Mouse (Mus musculus) hindbrain, embryonic 11.5 days (tissue): ENCODE results near the gene Gm17535. TPM values are rescaled to one million over a fixed set of nuclear protein-coding genes. Genes with fewer than 3 reads are reported as not detected.
A peak's percentile ranks its signal among the peaks of the same experiment; 100 is the strongest.
"Not testable (repeated sequence)": the region's sequence is repeated elsewhere in the genome, so short reads cannot be mapped to it uniquely, and the experiment has no call there.

ENCODE experiments used
- ATAC-seq: fragments of 200-750 bp; cut with Nextera tagmentation; 2 replicates; pipeline ENCODE4 v1.8.0; 2017; ENCODE audit warnings: mild to moderate bottlenecking, moderate TSS enrichment, moderate library complexity; ENCODE audit not compliant: low FRiP score
- DNase-seq: peaks from one replicate; pipeline ENCODE4 v3.0.0-alpha.2; 2015; ENCODE audit warnings: low spot score
- H3K27ac ChIP-seq: fragments of 300-500 bp; sonication (generic); 2 replicates; pipeline ENCODE4 v1.5.1; 2014; ENCODE audit warnings: mild to moderate bottlenecking, low read depth, low read length
- H3K27me3 ChIP-seq: fragments of 300-500 bp; sonication (generic); 2 replicates; pipeline ENCODE4 v1.6.1; 2014; ENCODE audit warnings: mild to moderate bottlenecking, low read length, moderate library complexity, mixed read lengths; ENCODE audit not compliant: control insufficient read depth, insufficient read depth
- H3K36me3 ChIP-seq: fragments of 300-500 bp; sonication (generic); 2 replicates; pipeline ENCODE4 v1.6.1; 2014; ENCODE audit warnings: mild to moderate bottlenecking, low read length, moderate library complexity, mixed read lengths; ENCODE audit not compliant: control insufficient read depth, insufficient read depth
- H3K4me1 ChIP-seq: fragments of 300-500 bp; sonication (generic); replicated peaks from 2 replicates; pipeline ENCODE4 v1.6.1; 2014; ENCODE audit warnings: low read length, mixed read lengths; ENCODE audit not compliant: control insufficient read depth, insufficient read depth
- H3K4me2 ChIP-seq: fragments of 300-500 bp; sonication (generic); replicated peaks from 2 replicates; pipeline ENCODE4 v1.6.1; 2014; ENCODE audit warnings: mild to moderate bottlenecking, low read depth, low read length
- H3K4me3 ChIP-seq: fragments of 300-500 bp; sonication (generic); 2 replicates; pipeline ENCODE4 v1.5.1; 2014; ENCODE audit warnings: low read depth, low read length
- H3K9ac ChIP-seq: fragments of 300-500 bp; sonication (generic); 2 replicates; pipeline ENCODE4 v1.6.1; 2014; ENCODE audit warnings: low read depth, low read length
- H3K9me3 ChIP-seq: fragments of 300-500 bp; sonication (generic); 2 replicates; pipeline ENCODE4 v1.6.1; 2016; ENCODE audit warnings: low read length; ENCODE audit not compliant: control insufficient read depth
- WGBS: fragments of 180-500 bp; shearing (Covaris S2); extraction: QIAGEN DNeasy Blood & Tissue Kit; methylation state at CpG from one replicate; pipeline ENCODE4 v1.1.7; 2014; 5-methylcytosine and 5-hydroxymethylcytosine counted together
- polyA plus RNA-seq: library from polyadenylated mRNA; unstranded; fragments of >200 nt; fragmentation: Nextera tagmentation; extraction: Ambion mirVana; gene quantifications from 2 replicates; pipeline ENCODE4 v1.2.1, GENCODE M21; 2014

The Gm17535 gene
- polyA plus RNA-seq, result not detected in 2 replicates

- H3K4me2 ChIP-seq, H3K4me3 ChIP-seq, H3K9me3 ChIP-seq, H3K4me1 ChIP-seq, DNase-seq, H3K9ac ChIP-seq, ATAC-seq, H3K36me3 ChIP-seq, H3K27ac ChIP-seq, H3K27me3 ChIP-seq: not testable (repeated sequence)
- no CpG with 5 or more reads among the region's 8 CpGs for WGBS
Measured at GRCm38 (mm10) chr9:3034299-3034698, at the start of gene Gm17535. Gene Gm17535 (plus strand): TSS chr9:3034599.

- ATAC-seq, H3K4me2 ChIP-seq, H3K27ac ChIP-seq, H3K4me1 ChIP-seq, H3K9me3 ChIP-seq, H3K9ac ChIP-seq, H3K27me3 ChIP-seq, H3K36me3 ChIP-seq, H3K4me3 ChIP-seq: not testable (repeated sequence)
- WGBS, result 66% methylated on average over 12 of the region's 12 CpGs
- DNase-seq, result peak; percentile 58
Measured at GRCm38 (mm10) chr9:3000445-3000972, 33.9 kb upstream of the Gm17535 start, which contains the start of gene Gm10722. Gene Gm10722 (plus strand): TSS chr9:3000922.

- H3K4me3 ChIP-seq, ATAC-seq, H3K4me1 ChIP-seq, H3K36me3 ChIP-seq, H3K27me3 ChIP-seq, H3K9ac ChIP-seq, H3K9me3 ChIP-seq, H3K4me2 ChIP-seq, DNase-seq, H3K27ac ChIP-seq: not testable (repeated sequence)
- 67% methylated on average over 8 of the region's 8 CpGs for WGBS
Measured at GRCm38 (mm10) chr9:3001006-3001405, 33.4 kb upstream of the Gm17535 start.

DNA sequence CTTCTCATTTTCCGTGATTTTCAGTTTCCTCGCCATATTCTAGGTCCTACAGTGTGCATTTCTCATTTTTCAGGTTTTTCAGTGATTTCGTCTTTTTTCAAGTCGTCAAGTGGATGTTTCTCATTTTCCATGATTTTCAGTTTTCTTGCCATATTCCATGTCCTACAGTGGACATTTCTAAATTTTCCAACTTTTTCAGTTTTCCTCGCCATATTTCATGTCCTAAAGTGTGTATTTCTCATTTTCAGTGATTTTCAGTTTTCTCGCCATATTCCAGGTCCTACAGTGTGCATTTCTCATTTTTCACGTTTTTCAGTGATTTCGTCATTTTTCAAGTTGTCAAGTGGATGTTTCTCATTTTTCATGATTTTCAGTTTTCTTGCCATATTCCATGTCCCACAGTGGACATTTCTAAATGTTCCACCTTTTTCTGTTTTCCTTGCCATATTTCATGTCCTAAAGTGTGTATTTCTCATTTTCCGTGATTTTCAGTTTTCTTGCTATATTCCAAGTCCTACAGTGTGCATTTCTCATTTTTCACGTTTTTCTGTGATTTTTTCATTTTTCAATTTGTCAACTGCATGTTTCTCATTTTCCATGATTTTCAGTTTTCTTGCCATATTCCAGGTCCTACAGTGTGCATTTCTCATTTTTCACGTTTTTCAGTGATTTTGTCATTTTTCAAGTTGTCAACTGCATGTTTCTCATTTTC is 32.3 kb upstream of the Gm17535 start:
- H3K27me3 ChIP-seq, H3K27ac ChIP-seq, H3K36me3 ChIP-seq, H3K9me3 ChIP-seq, H3K4me1 ChIP-seq, H3K4me3 ChIP-seq, H3K9ac ChIP-seq, H3K4me2 ChIP-seq: not testable (repeated sequence)
- WGBS, result 56% methylated on average over 8 of the region's 11 CpGs
- DNase-seq (peak; percentile 82), ATAC-seq (peak; percentile 90)

DNA sequence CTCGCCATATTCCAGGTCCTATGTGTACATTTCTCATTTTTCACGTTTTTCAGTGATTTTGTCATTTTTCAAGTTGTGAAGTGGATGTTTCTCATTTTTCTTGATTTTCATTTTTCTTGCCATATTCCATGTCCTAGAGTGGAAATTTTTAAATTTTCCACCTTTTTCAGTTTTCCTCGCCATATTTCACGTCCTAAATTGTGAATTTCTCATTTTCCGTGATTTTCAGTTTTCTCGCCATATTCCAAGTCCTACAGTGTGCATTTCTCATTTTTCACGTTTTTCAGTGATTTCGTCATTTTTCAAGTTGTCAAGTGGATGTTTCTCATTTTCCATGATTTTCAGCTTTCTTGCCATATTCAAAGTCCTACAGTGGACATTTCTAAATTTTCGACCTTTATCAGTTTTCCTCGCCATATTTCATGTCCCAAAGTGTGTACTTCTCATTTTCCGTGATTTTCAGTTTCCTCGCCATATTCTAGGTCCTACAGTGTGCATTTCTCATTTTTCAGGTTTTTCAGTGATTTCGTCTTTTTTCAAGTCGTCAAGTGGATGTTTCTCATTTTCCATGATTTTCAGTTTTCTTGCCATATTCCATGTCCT is 31.5 kb upstream of the Gm17535 start, which contains the start of gene Gm11168:
Gene Gm11168 (plus strand): TSS at position 553 of the 603 bp plus-strand sequence.
- H3K4me2 ChIP-seq, ATAC-seq, H3K27me3 ChIP-seq, H3K36me3 ChIP-seq, H3K4me3 ChIP-seq, H3K4me1 ChIP-seq, DNase-seq, H3K9ac ChIP-seq, H3K9me3 ChIP-seq, H3K27ac ChIP-seq: not testable (repeated sequence)
- 70% methylated on average over 6 of the region's 14 CpGs for WGBS

- ATAC-seq, result 0 out of 2 replicates have a peak, but pooled peaks have one; percentile 1
- not testable (repeated sequence) for H3K36me3 ChIP-seq, H3K9ac ChIP-seq, H3K4me3 ChIP-seq, H3K27me3 ChIP-seq, H3K4me1 ChIP-seq, H3K27ac ChIP-seq, H3K9me3 ChIP-seq, DNase-seq, H3K4me2 ChIP-seq
- 84% methylated on average over 1 of the region's 5 CpGs for WGBS
Measured at GRCm38 (mm10) chr9:3006179-3006578, 28.2 kb upstream of the Gm17535 start.

- not testable (repeated sequence) for DNase-seq, H3K4me2 ChIP-seq, H3K4me1 ChIP-seq, H3K4me3 ChIP-seq, H3K9ac ChIP-seq, H3K27ac ChIP-seq, H3K9me3 ChIP-seq, H3K36me3 ChIP-seq, H3K27me3 ChIP-seq
- WGBS, result 60% methylated on average over 7 of the region's 8 CpGs
- peak; percentile 79 for ATAC-seq
Measured at GRCm38 (mm10) chr9:3006636-3007035, 27.8 kb upstream of the Gm17535 start.

DNA sequence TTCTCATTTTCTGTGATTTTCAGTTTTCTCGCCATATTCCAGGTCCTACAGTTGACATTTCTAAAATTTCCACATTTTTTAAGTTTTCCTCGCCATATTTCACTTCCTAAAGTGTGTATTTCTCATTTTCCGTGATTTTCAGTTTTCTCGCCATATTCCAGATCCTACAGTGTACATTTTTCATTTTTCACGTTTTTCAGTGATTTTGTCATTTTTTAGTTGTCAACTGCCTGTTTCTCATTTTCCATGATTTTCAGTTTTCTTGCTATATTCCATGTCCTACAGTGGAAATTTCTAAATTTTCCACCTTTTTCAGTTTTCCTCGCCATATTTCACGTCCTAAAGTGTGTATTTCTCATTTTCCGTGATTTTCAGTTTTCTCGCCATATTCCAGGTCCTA is 27.1 kb upstream of the Gm17535 start:
- H3K27me3 ChIP-seq, H3K27ac ChIP-seq, H3K4me3 ChIP-seq, H3K4me2 ChIP-seq, H3K36me3 ChIP-seq, H3K9me3 ChIP-seq, ATAC-seq, H3K9ac ChIP-seq, H3K4me1 ChIP-seq: not testable (repeated sequence)
- peak; percentile 42 for DNase-seq
- 76% methylated on average over 7 of the region's 9 CpGs for WGBS

DNA sequence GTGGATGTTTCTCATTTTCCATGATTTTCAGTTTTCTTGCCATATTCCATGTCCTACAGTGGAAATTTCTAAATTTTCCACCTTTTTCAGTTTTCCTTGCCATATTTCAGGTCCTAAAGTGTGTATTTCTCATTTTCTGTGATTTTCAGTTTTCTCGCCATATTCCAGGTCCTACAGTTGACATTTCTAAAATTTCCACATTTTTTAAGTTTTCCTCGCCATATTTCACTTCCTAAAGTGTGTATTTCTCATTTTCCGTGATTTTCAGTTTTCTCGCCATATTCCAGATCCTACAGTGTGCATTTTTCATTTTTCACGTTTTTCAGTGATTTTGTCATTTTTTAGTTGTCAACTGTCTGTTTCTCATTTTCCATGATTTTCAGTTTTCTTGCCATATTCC is 25.1 kb upstream of the Gm17535 start:
- WGBS, result no CpG with 5 or more reads among the region's 5 CpGs
- DNase-seq, H3K4me2 ChIP-seq, H3K27ac ChIP-seq, H3K27me3 ChIP-seq, H3K4me3 ChIP-seq, H3K9ac ChIP-seq, H3K9me3 ChIP-seq, H3K36me3 ChIP-seq, H3K4me1 ChIP-seq: not testable (repeated sequence)
- peak; percentile 62 for ATAC-seq
